Mouse (Mus musculus): Measurements from ENCODE around the gene Taf10. TPM values are rescaled to one million over a fixed set of nuclear protein-coding genes. Genes with fewer than 3 reads are reported as not detected.
"Not testable (repeated sequence)": the region's sequence is repeated elsewhere in the genome, so short reads cannot be mapped to it uniquely, and the experiment has no call there.

Taf10 gene
- total RNA-seq, 1 experiment from 2014 or later: 132 TPM

DNA sequence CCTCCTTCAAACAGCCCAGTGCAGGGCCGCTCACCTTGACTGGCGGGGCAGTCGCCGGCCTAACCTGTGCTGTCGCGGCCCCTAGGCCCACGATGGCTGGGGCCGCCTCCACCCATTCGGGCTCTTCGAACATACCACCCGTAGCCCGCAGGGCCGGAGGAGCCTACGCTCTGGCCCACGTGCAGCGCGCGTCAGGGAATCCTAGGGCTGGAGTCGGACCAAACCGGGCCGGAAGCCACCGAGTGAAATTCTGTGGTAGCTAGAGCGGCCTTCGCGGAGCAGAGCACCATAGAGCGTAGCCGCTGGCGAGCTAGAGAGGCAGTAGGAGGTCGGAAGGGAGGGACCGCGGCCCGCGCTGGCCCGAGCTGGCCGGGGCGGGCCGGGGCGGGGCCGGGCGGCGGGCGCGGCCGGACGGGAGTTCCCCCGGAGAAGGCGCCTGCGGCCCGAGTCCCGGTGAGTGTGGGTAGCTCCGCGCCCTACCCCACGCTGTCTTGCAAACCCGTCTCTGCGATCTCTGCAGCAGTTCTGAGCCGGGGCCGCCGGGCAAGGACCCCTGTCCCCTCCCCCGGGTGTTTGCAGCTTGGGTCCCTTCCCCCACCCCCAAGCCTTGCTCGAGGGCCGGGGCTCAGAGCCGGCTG, 7.8 kb downstream of the Taf10 start, which contains the start of gene Ilk:
Gene Ilk (plus strand): TSS at position 329 of the 638 bp plus-strand sequence.
- ATAC-seq (replicated peaks in 1 of 2; ENCODE audit: insufficient read depth in 1 of 2, low FRiP score in 2 of 2, low TSS enrichment in 1 of 2, low read depth in 1 of 2, poor library complexity in 2 of 2, severe bottlenecking in 2 of 2): peak; percentile 79 to 84

DNA sequence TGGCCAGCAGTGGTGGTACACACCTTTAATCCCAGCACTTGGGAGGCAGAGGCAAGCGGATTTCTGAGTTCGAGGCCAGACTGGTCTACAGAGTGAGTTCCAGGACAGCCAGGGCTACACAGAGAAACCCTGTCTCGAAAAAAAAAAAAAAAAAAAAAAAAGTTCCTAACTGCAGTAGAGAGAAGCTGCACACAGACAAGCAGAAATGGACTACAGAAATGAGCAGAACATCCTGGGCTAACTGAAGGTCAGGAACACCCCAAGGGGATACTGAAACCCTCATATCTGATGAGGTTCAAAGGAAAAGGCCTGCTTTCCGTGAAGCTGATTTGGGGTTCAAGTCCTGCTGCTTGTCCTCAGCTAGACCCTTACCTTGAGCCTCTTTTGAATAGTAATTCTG, 8.7 kb downstream of the Taf10 start:
- ATAC-seq (replicated peaks in 1 of 2; ENCODE audit: insufficient read depth in 1 of 2, low FRiP score in 2 of 2, low TSS enrichment in 1 of 2, low read depth in 1 of 2, poor library complexity in 2 of 2, severe bottlenecking in 2 of 2): not testable (repeated sequence)

DNA sequence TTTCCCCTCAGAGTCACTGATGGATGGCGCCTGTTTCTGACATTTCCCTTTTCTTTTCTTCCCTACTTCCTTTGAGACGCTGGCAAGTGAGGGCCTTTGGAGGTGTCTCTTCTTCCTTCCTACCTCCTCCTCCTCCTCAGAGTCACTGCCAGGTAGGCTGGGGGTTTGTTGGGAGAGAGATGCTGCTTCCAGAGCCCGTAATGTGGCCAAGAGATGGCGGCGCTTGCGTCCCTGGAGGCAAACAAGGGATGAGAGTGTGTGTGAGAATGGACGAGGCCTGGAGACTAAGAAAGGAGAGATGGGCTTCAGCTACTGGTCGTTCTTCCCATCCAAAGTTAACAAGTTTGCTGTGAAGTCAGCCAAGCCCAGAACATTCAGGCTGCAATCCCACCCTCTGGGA, 9.3 kb downstream of the Taf10 start:
- ATAC-seq (replicated peaks in 1 of 2; ENCODE audit: insufficient read depth in 1 of 2, low FRiP score in 2 of 2, low TSS enrichment in 1 of 2, low read depth in 1 of 2, poor library complexity in 2 of 2, severe bottlenecking in 2 of 2): no peak

DNA sequence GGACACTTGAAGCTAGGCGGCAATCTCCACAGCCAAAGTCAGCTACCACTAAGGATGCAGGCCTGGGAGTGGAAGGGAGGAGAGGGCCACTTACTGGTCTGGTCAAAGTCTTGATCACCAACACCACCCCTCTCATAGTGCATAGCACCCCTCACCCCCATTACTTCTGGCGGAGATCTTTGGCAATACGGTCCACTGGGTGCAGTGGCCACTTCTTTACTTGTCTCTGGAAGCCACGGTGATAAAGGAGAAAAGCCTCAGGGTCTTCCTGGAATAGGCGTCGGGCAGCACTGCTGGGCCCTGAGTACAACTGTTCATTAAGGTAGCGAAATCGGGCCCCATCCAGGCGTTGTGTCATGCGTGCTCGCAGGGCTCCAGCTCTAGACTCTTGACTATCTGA, 10.3 kb downstream of the Taf10 start:
- ATAC-seq (replicated peaks in 1 of 2; ENCODE audit: insufficient read depth in 1 of 2, low FRiP score in 2 of 2, low TSS enrichment in 1 of 2, low read depth in 1 of 2, poor library complexity in 2 of 2, severe bottlenecking in 2 of 2): no peak

DNA sequence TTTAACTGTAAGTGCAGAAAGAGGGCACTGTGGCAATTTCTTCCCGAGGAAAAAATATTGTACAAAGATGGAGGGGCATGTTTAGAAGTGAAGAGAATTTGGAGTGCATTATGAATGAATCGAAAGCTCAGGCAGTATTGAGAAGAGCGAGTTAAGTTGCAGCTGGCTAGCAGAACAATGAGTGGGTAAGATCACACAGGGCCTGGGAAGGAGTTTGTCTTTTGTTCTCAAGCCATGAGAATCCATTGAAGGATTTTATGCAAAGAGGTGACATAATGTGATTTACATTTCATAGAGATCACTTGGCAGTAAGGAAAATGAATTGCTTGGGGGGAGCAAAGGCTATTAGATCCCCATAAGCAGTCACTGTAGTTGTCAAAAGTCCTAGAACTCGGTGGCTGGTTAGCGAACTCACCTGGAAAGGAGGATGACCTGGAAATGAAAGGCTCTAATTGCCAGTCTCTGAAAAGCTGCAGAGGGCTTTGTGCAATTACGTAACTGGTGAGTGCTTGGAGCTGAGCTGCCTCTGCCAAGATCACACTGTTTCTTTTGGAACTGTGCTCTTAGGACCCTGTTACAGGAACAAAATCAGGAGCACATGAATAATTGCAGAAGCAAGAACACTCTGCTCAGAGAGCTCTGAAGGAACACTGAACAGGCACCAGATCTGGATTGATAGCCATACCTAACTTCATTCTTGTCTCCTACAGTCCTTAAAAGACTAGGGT, 15.3 kb downstream of the Taf10 start:
- ATAC-seq (replicated peaks in 1 of 2; ENCODE audit: insufficient read depth in 1 of 2, low FRiP score in 2 of 2, low TSS enrichment in 1 of 2, low read depth in 1 of 2, poor library complexity in 2 of 2, severe bottlenecking in 2 of 2): no peak

DNA sequence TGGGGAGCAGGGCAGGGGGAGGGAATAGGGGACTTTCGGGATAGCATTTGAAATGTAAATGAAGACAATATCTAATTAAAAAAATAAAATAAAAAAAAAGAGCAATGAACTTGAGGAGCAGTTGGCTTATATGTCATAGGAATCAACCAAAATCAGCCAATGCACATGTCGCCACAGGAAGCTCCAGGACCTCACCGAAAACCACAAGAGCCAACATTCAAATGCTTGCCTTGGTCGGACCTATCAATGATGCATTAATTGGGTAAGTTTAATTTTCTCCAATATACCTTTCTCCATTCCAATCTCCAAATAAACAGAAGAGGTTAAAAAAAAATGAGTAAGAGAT, 17.2 kb downstream of the Taf10 start:
- ATAC-seq (replicated peaks in 1 of 2; ENCODE audit: insufficient read depth in 1 of 2, low FRiP score in 2 of 2, low TSS enrichment in 1 of 2, low read depth in 1 of 2, poor library complexity in 2 of 2, severe bottlenecking in 2 of 2): no peak

DNA sequence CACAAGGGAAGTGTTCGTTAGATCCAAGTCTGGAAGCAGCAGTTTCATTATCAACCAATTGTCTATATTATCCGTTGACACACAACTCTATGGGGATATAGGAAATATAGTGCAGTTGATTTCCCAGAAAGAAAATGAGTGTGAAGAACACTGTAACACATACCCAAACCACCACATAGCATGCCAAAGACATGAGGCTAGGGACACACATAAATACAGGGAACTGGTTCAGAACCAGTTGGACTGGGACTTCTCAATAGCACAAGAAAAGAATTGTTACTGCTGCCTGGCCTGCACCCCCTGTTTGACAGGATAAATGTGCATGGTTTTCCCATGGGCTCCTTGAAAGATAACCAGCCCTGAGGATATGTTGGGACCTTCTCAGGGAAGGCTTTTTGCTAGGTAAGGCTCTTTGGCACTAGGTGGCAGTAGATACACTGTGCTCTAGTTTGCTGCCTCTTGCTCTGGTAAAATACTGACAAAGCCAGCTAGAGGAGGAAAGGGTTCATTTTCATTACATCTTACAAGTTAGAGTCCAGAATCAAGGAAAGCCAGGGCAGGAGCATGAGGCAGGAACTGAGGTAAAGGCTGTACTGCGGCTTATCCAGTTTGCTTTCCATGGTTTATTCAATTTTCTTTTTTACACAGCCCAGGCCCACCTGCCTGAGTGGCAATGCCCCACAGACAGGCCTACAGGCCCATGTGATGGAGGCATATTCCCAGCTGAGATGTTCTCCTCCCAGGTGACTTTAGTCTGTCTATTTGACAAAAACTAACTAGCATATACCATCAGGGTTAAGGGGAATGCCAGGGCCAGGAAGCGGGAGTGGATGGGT, 17.8 kb downstream of the Taf10 start:
- ATAC-seq (replicated peaks in 1 of 2; ENCODE audit: insufficient read depth in 1 of 2, low FRiP score in 2 of 2, low TSS enrichment in 1 of 2, low read depth in 1 of 2, poor library complexity in 2 of 2, severe bottlenecking in 2 of 2): peak; percentile 74 to 83

DNA sequence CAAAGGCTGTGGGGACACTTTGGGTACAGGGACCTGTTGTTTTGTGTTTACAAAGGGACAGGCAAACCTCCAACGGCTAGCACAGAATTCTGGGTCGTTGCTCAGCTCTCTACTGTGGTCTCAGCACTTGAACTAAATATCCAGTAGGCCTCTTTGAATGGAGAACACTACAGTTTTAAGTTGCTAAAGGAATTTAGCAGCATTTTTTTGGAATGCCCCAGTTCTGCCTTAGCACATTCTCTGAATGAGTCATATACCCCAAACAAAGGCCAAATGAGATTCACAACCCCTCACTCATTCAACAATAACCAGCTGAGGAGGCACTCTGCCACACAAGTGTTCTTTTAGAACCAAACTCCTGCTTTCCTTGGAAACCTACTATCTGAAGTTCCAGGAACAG, 22.2 kb downstream of the Taf10 start:
- ATAC-seq (replicated peaks in 1 of 2; ENCODE audit: insufficient read depth in 1 of 2, low FRiP score in 2 of 2, low TSS enrichment in 1 of 2, low read depth in 1 of 2, poor library complexity in 2 of 2, severe bottlenecking in 2 of 2): no peak

DNA sequence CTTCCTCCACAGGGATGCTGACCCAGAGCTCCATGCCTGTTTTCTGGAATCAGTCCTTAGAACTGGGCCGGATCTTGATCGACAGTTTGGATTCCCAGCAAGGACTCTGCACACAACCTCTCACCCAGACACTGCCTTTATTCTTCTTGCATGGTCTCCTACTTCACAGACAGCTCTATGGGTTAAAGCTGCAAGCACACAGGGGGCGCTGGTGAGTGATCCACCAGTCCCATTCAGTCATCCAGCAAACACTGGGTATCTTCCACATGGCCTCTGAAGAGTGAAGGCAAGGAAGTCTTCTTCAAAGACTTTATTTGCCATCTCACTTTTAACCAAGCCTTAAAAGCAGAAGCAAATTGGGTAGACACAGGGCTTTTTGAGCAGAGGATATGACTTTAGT, 28.8 kb downstream of the Taf10 start:
- 0 out of 4 replicates have a peak, but pooled peaks of 1 of the 2 experiments have one; percentile 4 for ATAC-seq (replicated peaks in 1 of 2; ENCODE audit: insufficient read depth in 1 of 2, low FRiP score in 2 of 2, low TSS enrichment in 1 of 2, low read depth in 1 of 2, poor library complexity in 2 of 2, severe bottlenecking in 2 of 2)

DNA sequence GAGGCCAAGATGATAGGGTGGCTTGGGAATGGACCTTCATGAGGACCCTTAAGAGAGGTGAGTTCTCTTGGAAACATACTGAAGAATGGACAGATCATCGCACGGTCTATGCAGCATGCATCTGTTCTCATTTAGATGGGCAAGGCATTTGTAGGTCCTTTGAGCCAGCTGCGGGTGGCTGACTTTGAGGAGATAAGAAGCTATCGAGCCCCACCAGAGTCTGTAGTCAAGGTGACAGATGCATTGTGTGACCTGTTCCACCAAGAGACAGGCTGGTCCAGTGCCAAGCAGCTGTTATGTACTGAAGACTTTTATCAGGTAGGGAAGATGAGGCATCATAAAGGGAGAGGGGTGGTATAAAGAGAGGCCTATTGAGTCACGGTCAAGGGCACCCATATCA, 35.4 kb downstream of the Taf10 start:
- ATAC-seq (replicated peaks in 1 of 2; ENCODE audit: insufficient read depth in 1 of 2, low FRiP score in 2 of 2, low TSS enrichment in 1 of 2, low read depth in 1 of 2, poor library complexity in 2 of 2, severe bottlenecking in 2 of 2): peak in 1 of 2 experiments; percentile 25; a peak in 1 of 4 replicates

DNA sequence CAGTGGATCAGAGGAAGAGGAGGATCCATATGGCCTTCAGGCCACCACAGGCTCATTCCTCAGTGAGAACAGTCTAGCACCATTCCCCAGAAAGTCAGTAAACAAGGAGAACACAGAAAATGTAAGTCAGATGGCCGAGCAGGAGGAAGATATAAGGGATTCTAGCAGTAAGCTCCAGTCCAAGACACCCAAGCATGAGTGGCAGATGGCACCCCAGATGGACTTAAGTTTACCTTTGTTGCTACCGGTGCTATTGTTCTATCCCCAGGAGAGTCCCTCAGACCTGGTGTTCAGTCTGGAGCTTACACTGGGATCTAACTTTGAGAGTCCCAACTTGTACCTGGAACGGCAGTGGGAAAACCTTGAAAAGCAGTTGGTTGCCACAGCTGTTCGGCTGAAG, 40.3 kb downstream of the Taf10 start:
- ATAC-seq (replicated peaks in 1 of 2; ENCODE audit: insufficient read depth in 1 of 2, low FRiP score in 2 of 2, low TSS enrichment in 1 of 2, low read depth in 1 of 2, poor library complexity in 2 of 2, severe bottlenecking in 2 of 2): no peak

DNA sequence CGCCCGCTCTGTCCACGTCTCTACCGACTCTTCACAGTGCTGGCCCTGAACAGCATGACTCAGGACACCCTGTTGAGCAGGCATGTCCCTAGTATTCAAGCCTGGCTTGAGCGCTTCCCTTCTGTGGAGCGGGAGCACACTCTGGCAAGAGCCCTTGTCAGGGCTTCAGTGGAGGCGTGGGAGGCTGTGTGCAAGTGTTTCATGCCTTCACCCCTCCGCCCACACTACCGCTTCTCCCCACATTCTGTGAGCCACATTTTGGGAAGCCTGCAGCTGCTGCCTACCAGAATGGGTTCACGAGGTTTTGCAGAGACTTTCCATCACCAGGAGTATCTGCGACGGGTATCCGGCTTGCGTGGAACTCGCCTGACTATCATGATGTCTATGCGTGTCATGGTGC, 41.0 kb downstream of the Taf10 start:
- ATAC-seq (replicated peaks in 1 of 2; ENCODE audit: insufficient read depth in 1 of 2, low FRiP score in 2 of 2, low TSS enrichment in 1 of 2, low read depth in 1 of 2, poor library complexity in 2 of 2, severe bottlenecking in 2 of 2): no peak

DNA sequence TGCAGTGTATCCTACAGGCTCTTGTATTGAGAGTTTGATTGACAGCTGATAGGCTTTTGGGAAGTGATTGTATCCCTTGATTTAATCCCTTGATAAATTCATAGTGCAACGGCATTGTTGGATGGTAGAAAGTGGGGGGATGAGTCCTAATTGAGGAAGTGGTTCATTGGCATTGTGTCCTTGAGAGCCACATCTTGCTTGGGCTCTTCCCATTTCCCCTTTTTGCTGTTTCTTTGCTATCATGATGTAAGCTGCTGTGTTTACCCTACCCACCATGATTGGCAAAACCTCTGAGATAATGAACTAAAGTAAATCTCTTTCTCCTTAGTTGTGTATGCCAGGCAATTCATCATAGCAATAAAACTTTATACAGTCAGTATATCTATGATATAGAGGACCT, 53.3 kb downstream of the Taf10 start:
- peak; percentile 27 to 63; a peak in 2 of 4 replicates for ATAC-seq (replicated peaks in 1 of 2; ENCODE audit: insufficient read depth in 1 of 2, low FRiP score in 2 of 2, low TSS enrichment in 1 of 2, low read depth in 1 of 2, poor library complexity in 2 of 2, severe bottlenecking in 2 of 2)

Other genes starting within 250 kb of the Taf10 start
- 11.0 and 17.9 TPM in 2 replicates for gene Smpd1, start 190.0 kb downstream of the Taf10 start, total RNA-seq (2017)
- 5.9 and 9.5 TPM in 2 replicates for gene Apbb1, start 162.7 kb downstream of the Taf10 start, total RNA-seq (2017)
- gene Hpx, start 144.2 kb downstream of the Taf10 start, total RNA-seq (2017): not detected in 2 replicates
- 7.5 and 17.6 TPM in 2 replicates for gene Trim3, start 110.8 kb downstream of the Taf10 start, total RNA-seq (2017)
- gene Timm10b, start 104.3 kb downstream of the Taf10 start, total RNA-seq (2017): 40.5 and 55.8 TPM in 2 replicates
- gene Arfip2, start 103.9 kb downstream of the Taf10 start, total RNA-seq (2017): 25.1 and 50.5 TPM in 2 replicates
- gene Gm45799, start 103.8 kb downstream of the Taf10 start, total RNA-seq (2017): 1.2 and 4.6 TPM in 2 replicates
- 4.3 and 4.8 TPM in 2 replicates for gene Dnhd1, start 93.5 kb downstream of the Taf10 start, total RNA-seq (2017)
- 92.3 and 101 TPM in 2 replicates for gene Ilk, start 7.8 kb downstream of the Taf10 start, total RNA-seq (2017)
- gene Rrp8, start 7.0 kb downstream of the Taf10 start, total RNA-seq (2017): 17.5 and 34.8 TPM in 2 replicates
- gene Tpp1, start 7.9 kb upstream of the Taf10 start, total RNA-seq (2017): 22.1 and 27.4 TPM in 2 replicates
- not detected in 2 replicates for gene Dchs1, start 43.3 kb upstream of the Taf10 start, total RNA-seq (2017)
- gene Mrpl17, start 66.7 kb upstream of the Taf10 start, total RNA-seq (2017): 43.5 and 55.5 TPM in 2 replicates
- gene Gm4070, start 209.6 kb upstream of the Taf10 start, total RNA-seq (2017): 486 and 670 TPM in 2 replicates